Mouse (Mus musculus) heart, adult 2 months (tissue): ENCODE measurements at regions not wholly inside any gene's neighbourhood (a gene's known extent, or its start where the extent isn't known, plus 50 kb on each side); places are given as distances from the start of the nearest gene placed in this dataset.

Experiments used
- CTCF ChIP-seq: fragments of 200-600 bp; IDR thresholded peaks from 2 replicates; pipeline ENCODE4 v1.8.1; 2022; ENCODE audit warnings: antibody characterized with exemption, mild to moderate bottlenecking, moderate library complexity
- POLR2A ChIP-seq: fragments of 200-500 bp; IDR thresholded peaks from 2 replicates; pipeline ENCODE4 v1.6.1; 2011; ENCODE audit warnings: mild to moderate bottlenecking, low read depth, low read length, control low read depth; ENCODE audit not compliant: insufficient read depth

GRCm38 (mm10) chr19:26208760-26209159, 396.1 kb upstream of the Smarca2 start:
- TF ChIP-seq CTCF (no peak), POLR2A (no peak)
